In the genomic region with DNA sequence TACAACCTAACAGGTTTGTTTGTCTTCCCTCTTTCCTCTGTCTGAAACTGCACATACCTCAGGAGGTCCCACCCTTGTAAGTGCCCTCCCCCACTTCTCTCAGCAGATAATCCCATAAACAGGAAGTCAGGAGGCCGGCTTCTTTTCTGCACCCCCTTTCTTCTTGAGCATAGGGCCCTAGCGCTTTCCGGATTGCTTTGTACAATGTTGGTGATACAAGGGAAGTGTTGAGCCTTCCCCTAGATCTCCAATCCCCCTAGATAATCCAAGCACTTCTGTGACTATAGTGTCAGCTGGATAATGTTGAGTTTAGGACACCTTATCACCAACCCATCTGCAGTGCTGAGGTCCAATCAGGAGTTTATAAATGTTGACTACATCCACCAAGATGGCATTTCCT, we compare ENCODE assay signal across 20 mouse cellular contexts. TPM values are rescaled to one million over a fixed set of nuclear protein-coding genes. Genes with fewer than 3 reads are reported as not detected.
DNase-seq lines count a peak whose midpoint lies in the region; ATAC-seq and TF ChIP-seq lines count a peak whose summit lies in the region.
"Had no signal": no experiment of that assay in that cellular context is flagged by ENCODE, and none has a peak within 500 bp of the region (broad histone marks: within the 10 kb centered on the region; RNA-seq: fewer than 3 reads in every experiment).

No protein-coding gene starts in this region.

- H3K9ac ChIP-seq in heart, embryonic 12.5 days, result no peak overlapping the region
- H3K9ac ChIP-seq in heart, embryonic 11.5 days (ENCODE audit: low read depth, low read length), result no peak overlapping the region
- no peak overlapping the region for H3K9ac ChIP-seq in kidney, embryonic 15.5 days
- H3K9ac ChIP-seq in lung, postnatal 0 days (replicated peaks; ENCODE audit: low read depth), result no peak overlapping the region
- H3K9ac ChIP-seq: forebrain, embryonic 13.5 days had no signal

- DNase-seq in kidney, adult 11 months, result no peak
- peak; percentile 24 for DNase-seq in lung, postnatal 0 days (ENCODE audit: low spot score)
- no peak for DNase-seq in lung, adult 2 months
- DNase-seq in adrenal gland, postnatal 4 days (ENCODE audit: low spot score in 2 of 2), result no peak
- DNase-seq: adrenal gland, adult 2 months; cerebellum, adult 9-11 months; gastrocnemius, postnatal 25 days; kidney, postnatal 36 days; layer of hippocampus, adult 9-11 months; retina, postnatal 1 day; thymus, adult 2 months had no signal

- peak overlapping the region; percentile 45; the same call in 1 of the 2 replicates for H3K27ac ChIP-seq in heart, embryonic 12.5 days (ENCODE audit: poor library complexity, severe bottlenecking)
- H3K27ac ChIP-seq in heart, embryonic 11.5 days (ENCODE audit: low read depth, low read length), result no peak overlapping the region
- H3K27ac ChIP-seq in kidney, embryonic 15.5 days, result peak overlapping the region; percentile 7; the same call in 1 of the 2 replicates
- peak overlapping the region; percentile 58 for H3K27ac ChIP-seq in lung, postnatal 0 days (ENCODE audit: low read length)
- H3K27ac ChIP-seq: forebrain, embryonic 13.5 days; hindbrain, postnatal 0 days; limb, embryonic 10.5 days had no signal

- WGBS in heart, embryonic 12.5 days, result 58% methylated on average over 3 of the region's 3 CpGs
- 46% methylated on average over 3 of the region's 3 CpGs for WGBS in heart, embryonic 11.5 days (ENCODE audit: insufficient replicate concordance)
- WGBS in kidney, embryonic 15.5 days, result 80% methylated on average over 3 of the region's 3 CpGs
- 58% methylated on average over 3 of the region's 3 CpGs for WGBS in lung, postnatal 0 days
- WGBS in lung, adult 2 months, result 51% methylated on average over 3 of the region's 3 CpGs

- H3K36me3 ChIP-seq in heart, embryonic 12.5 days, result peaks cover 12% of the 10 kb centered on the region
- peaks cover 4% of the 10 kb centered on the region; the same call in 1 of the 2 replicates for H3K36me3 ChIP-seq in heart, embryonic 11.5 days (ENCODE audit: control insufficient read depth, insufficient read depth, low read length)
- 0 out of 2 replicates have a peak, but pooled peaks cover 3% of the 10 kb centered on the region for H3K36me3 ChIP-seq in kidney, embryonic 15.5 days
- H3K36me3 ChIP-seq in lung, postnatal 0 days (ENCODE audit: insufficient read depth, low read length), result no peaks in the 10 kb centered on the region

- no peaks in the 10 kb centered on the region for H3K9me3 ChIP-seq in heart, embryonic 12.5 days (replicated peaks)
- no peaks in the 10 kb centered on the region for H3K9me3 ChIP-seq in heart, embryonic 11.5 days (replicated peaks; ENCODE audit: control insufficient read depth, low read length)
- H3K9me3 ChIP-seq in kidney, embryonic 15.5 days (replicated peaks), result no peaks in the 10 kb centered on the region
- H3K9me3 ChIP-seq in lung, postnatal 0 days (ENCODE audit: low read length), result no peaks in the 10 kb centered on the region
- H3K9me3 ChIP-seq: forebrain, embryonic 13.5 days; limb, embryonic 10.5 days had no signal

- TF ChIP-seq EP300 in lung, postnatal 0 days (IDR thresholded peaks at IDR 0.05), result no peak

- no peak for ATAC-seq in heart, embryonic 12.5 days (ENCODE audit: insufficient number of reproducible peaks, low FRiP score)
- ATAC-seq in heart, embryonic 11.5 days (replicated peaks; ENCODE audit: insufficient number of reproducible peaks, low FRiP score, low TSS enrichment), result no peak
- ATAC-seq in kidney, embryonic 15.5 days (replicated peaks; ENCODE audit: low FRiP score), result no peak
- ATAC-seq in lung, postnatal 0 days, result no peak
- ATAC-seq: forebrain, embryonic 13.5 days; hindbrain, postnatal 0 days; intestine, postnatal 0 days had no signal

- no peak overlapping the region for H3K4me2 ChIP-seq in heart, embryonic 12.5 days
- H3K4me2 ChIP-seq in heart, embryonic 11.5 days, result no peak overlapping the region
- no peak overlapping the region for H3K4me2 ChIP-seq in kidney, embryonic 15.5 days
- no peak overlapping the region for H3K4me2 ChIP-seq in lung, postnatal 0 days (replicated peaks; ENCODE audit: low read depth, low read length)
- H3K4me2 ChIP-seq: forebrain, embryonic 13.5 days; liver, embryonic 11.5 days; midbrain, embryonic 11.5 days had no signal

- no peak for TF ChIP-seq CTCF in lung, postnatal 0 days (IDR thresholded peaks at IDR 0.05)
- no peak for TF ChIP-seq CTCF in lung, adult 2 months (IDR thresholded peaks at IDR 0.05; ENCODE audit: insufficient read depth, low read length)

- no peaks in the 10 kb centered on the region for H3K27me3 ChIP-seq in heart, embryonic 12.5 days (replicated peaks)
- H3K27me3 ChIP-seq in heart, embryonic 11.5 days (ENCODE audit: control insufficient read depth, insufficient read depth, low read length), result no peaks in the 10 kb centered on the region
- H3K27me3 ChIP-seq in kidney, embryonic 15.5 days, result no peaks in the 10 kb centered on the region
- no peaks in the 10 kb centered on the region for H3K27me3 ChIP-seq in lung, postnatal 0 days (replicated peaks; ENCODE audit: insufficient read depth, low read length)
- H3K27me3 ChIP-seq: forebrain, embryonic 13.5 days had no signal

- no peak overlapping the region for H3K4me3 ChIP-seq in heart, embryonic 12.5 days
- no peak overlapping the region for H3K4me3 ChIP-seq in heart, embryonic 11.5 days (ENCODE audit: low read depth, low read length)
- no peak overlapping the region for H3K4me3 ChIP-seq in kidney, embryonic 15.5 days (replicated peaks)
- H3K4me3 ChIP-seq in lung, postnatal 0 days (ENCODE audit: low read depth, low read length), result no peak overlapping the region
- no peak overlapping the region for H3K4me3 ChIP-seq in lung, adult 2 months (replicated peaks; ENCODE audit: extremely low read depth, low read depth, low read length)
- H3K4me3 ChIP-seq: forebrain, embryonic 13.5 days; limb, embryonic 10.5 days had no signal

- H3K4me1 ChIP-seq in heart, embryonic 12.5 days (replicated peaks), result peaks cover 29% of the 10 kb centered on the region
- H3K4me1 ChIP-seq in heart, embryonic 11.5 days (ENCODE audit: control insufficient read depth, insufficient read depth, low read length), result peaks cover 18% of the 10 kb centered on the region
- H3K4me1 ChIP-seq in kidney, embryonic 15.5 days, result peaks cover 8% of the 10 kb centered on the region
- no peaks in the 10 kb centered on the region for H3K4me1 ChIP-seq in lung, postnatal 0 days (ENCODE audit: insufficient read depth, low read depth, low read length)
- H3K4me1 ChIP-seq in lung, adult 2 months (ENCODE audit: control insufficient read depth, insufficient read depth, low read length), result peaks cover 8% of the 10 kb centered on the region

- no peak for TF ChIP-seq POLR2A in lung, adult 2 months (IDR thresholded peaks at IDR 0.05; ENCODE audit: borderline replicate concordance, extremely low read depth, low read depth, low read length)

RNA-seq across cellular contexts. Expression of gene Rasal2, which starts 3.4 kb away (rescaled TPM):
- 20.4 and 21.9 TPM in 2 replicates for polyA plus RNA-seq in heart, embryonic 12.5 days (2016; fragmentation: Nextera tagmentation; extraction: Ambion mirVana)
- 16.1 and 16.4 TPM in 2 replicates for polyA plus RNA-seq in heart, embryonic 11.5 days (2014; fragmentation: Nextera tagmentation; extraction: Ambion mirVana)
- polyA plus RNA-seq in kidney, embryonic 15.5 days (2015; fragmentation: Nextera tagmentation; extraction: Ambion mirVana), result 8.0 and 8.1 TPM in 2 replicates
- 15.3 and 19.8 TPM in 2 replicates for polyA plus RNA-seq in lung, postnatal 0 days (2015; fragmentation: Nextera tagmentation; extraction: Ambion mirVana)
- polyA plus RNA-seq in lung, adult 2 months (2012; rRNA removed), result 7.6 and 10.4 TPM in 2 replicates
- total RNA-seq in adrenal gland, postnatal 4 days (2021), result 10 to 100 TPM; 12.2 to 13.6 TPM

RNA-seq across cellular contexts. Expression of gene Cryzl2, which starts 42.6 kb away (rescaled TPM):
- polyA plus RNA-seq in heart, embryonic 12.5 days (2016; fragmentation: Nextera tagmentation; extraction: Ambion mirVana), result 28.4 and 29.7 TPM in 2 replicates
- polyA plus RNA-seq in heart, embryonic 11.5 days (2014; fragmentation: Nextera tagmentation; extraction: Ambion mirVana), result 32.6 TPM in 2 replicates
- 17.4 and 19.8 TPM in 2 replicates for polyA plus RNA-seq in kidney, embryonic 15.5 days (2015; fragmentation: Nextera tagmentation; extraction: Ambion mirVana)
- polyA plus RNA-seq in lung, postnatal 0 days (2015; fragmentation: Nextera tagmentation; extraction: Ambion mirVana), result 9.4 and 9.8 TPM in 2 replicates
- polyA plus RNA-seq in lung, adult 2 months (2012; rRNA removed), result 13.3 and 15.0 TPM in 2 replicates
- total RNA-seq in adrenal gland, postnatal 4 days (2021), result 10 to 100 TPM; 49.0 to 49.2 TPM
